Mouse (Mus musculus) liver, postnatal 0 days (tissue): ENCODE data around the gene Nf1. TPM values are rescaled to one million over a fixed set of nuclear protein-coding genes. Genes with fewer than 3 reads are reported as not detected.

Source experiments
- ATAC-seq: fragments of 200-750 bp; cut with Nextera tagmentation; 2 replicates; pipeline ENCODE4 v1.8.0; 2017; ENCODE audit warnings: mild to moderate bottlenecking, moderate library complexity
- DNase-seq: peaks from one replicate; pipeline ENCODE4 v3.0.0-alpha.2; 2016
- H3K27ac ChIP-seq: fragments of 300-500 bp; sonication (generic); 2 replicates; pipeline ENCODE4 v1.5.1; 2014; ENCODE audit warnings: antibody characterized with exemption, moderate library complexity, mild to moderate bottlenecking, low read depth
- H3K27me3 ChIP-seq: fragments of 300-500 bp; sonication (generic); 2 replicates; pipeline ENCODE4 v1.6.1; 2014; ENCODE audit warnings: low read length, control low read depth, mixed read lengths; ENCODE audit not compliant: insufficient read depth
- H3K36me3 ChIP-seq: fragments of 300-500 bp; sonication (generic); replicated peaks from 2 replicates; pipeline ENCODE4 v1.6.1; 2014; ENCODE audit warnings: mild to moderate bottlenecking, control low read depth, low read length, moderate library complexity, mixed read lengths; ENCODE audit not compliant: insufficient read depth
- H3K4me1 ChIP-seq: fragments of 300-500 bp; sonication (generic); 2 replicates; pipeline ENCODE4 v1.6.1; 2014; ENCODE audit warnings: antibody characterized with exemption, mild to moderate bottlenecking, control low read depth; ENCODE audit not compliant: insufficient read depth
- H3K4me2 ChIP-seq: fragments of 300-500 bp; sonication (generic); 2 replicates; pipeline ENCODE4 v1.6.1; 2014; ENCODE audit warnings: low read depth, mild to moderate bottlenecking, low read length, moderate library complexity, mixed read lengths
- H3K4me3 ChIP-seq: fragments of 300-500 bp; sonication (generic); 2 replicates; pipeline ENCODE4 v1.5.1; 2014; ENCODE audit warnings: low read depth, low read length
- H3K9ac ChIP-seq: fragments of 300-500 bp; sonication (generic); replicated peaks from 2 replicates; pipeline ENCODE4 v1.6.1; 2014; ENCODE audit warnings: mild to moderate bottlenecking, moderate library complexity
- H3K9me3 ChIP-seq: fragments of 300-500 bp; sonication (generic); 2 replicates; pipeline ENCODE4 v1.6.1; 2016; ENCODE audit warnings: mild to moderate bottlenecking, control low read depth, low read length, mixed read lengths
- CTCF ChIP-seq: sonication (generic); IDR thresholded peaks from 2 replicates; pipeline ENCODE4 v1.5.1; 2016; ENCODE audit warnings: antibody characterized with exemption, low read depth
- EP300 ChIP-seq: IDR thresholded peaks from 2 replicates; pipeline ENCODE4 v1.6.1; 2016; ENCODE audit warnings: antibody characterized with exemption, low read depth, mild to moderate bottlenecking
- WGBS: fragments of 180-500 bp; shearing (Covaris S2); extraction: QIAGEN DNeasy Blood & Tissue Kit; methylation state at CpG from one replicate; pipeline ENCODE4 v1.1.7; 2014; ENCODE audit not compliant: insufficient replicate concordance; 5-methylcytosine and 5-hydroxymethylcytosine counted together
- polyA plus RNA-seq: library from polyadenylated mRNA; unstranded; fragments of >200 nt; fragmentation: Nextera tagmentation; extraction: Ambion mirVana; gene quantifications from 2 replicates; pipeline ENCODE4 v1.2.1, GENCODE M21; 2015

Gene Nf1
- polyA plus RNA-seq, 1 experiment from 2014 or later: 2.7 TPM

DNA sequence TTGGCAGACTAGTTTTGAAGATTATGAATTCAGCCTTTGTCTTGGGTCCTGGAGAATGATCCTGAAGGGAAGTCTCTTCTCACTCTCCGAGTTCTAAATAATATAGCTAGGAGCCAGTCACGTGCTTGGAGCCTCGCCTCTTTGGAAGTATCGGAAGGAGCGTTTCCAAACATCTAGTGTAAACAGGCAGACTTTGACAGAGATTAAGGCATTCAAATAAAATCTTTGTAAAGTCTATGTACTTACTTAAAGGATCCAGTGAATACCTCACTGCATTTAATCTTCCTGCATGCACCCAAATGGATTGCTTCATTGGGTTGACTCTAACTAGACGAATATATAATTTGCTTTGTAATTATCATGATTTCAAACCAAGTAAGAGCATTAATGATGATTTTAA is 143.9 kb downstream of the Nf1 start:
- no peak overlapping the region for H3K4me2 ChIP-seq
- H3K36me3 ChIP-seq: peaks cover 2% of the 10 kb centered on the region; the same call in 1 of the 2 replicates
- WGBS: 87% methylated on average over 6 of the region's 6 CpGs
- no peak for TF ChIP-seq CTCF
- TF ChIP-seq EP300: no peak
- H3K4me1 ChIP-seq: no peaks in the 10 kb centered on the region
- no peaks in the 10 kb centered on the region for H3K9me3 ChIP-seq
- no peak for ATAC-seq
- H3K27me3 ChIP-seq: no peaks in the 10 kb centered on the region
- H3K4me3 ChIP-seq: no peak overlapping the region
- DNase-seq: no peak
- H3K9ac ChIP-seq: no peak overlapping the region
- no peak overlapping the region for H3K27ac ChIP-seq

DNA sequence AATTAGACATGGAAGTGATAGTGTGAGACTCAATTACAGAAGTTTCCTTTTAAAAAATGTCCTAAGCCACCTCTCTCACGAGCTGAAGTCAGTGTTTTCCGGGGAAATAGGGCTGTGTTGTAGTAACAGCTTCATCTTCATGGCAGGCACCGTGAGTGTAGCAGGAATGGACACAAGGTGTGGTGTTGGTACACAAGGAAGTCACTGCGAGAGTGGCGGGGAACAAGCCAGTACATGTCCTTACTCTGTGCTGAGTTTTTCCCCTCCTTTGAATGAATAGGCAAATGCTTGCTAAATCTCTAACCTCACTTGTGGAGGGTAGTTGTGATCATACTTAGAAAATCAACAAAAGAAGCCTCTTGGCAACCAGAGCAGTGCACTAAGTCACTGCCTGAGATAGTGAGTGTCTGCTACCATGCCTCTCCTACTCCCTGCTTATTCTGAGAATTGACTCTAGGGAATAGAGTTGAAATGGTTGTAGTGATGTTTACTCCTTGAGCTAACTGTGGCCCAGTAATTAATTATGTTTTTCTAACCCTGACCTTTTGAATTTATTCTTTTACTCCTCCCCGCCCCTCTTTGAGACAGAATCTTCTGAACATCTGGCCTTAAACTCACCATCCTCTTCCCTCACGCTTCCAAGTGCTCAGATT is 144.5 kb downstream of the Nf1 start:
- no peak for DNase-seq

DNA sequence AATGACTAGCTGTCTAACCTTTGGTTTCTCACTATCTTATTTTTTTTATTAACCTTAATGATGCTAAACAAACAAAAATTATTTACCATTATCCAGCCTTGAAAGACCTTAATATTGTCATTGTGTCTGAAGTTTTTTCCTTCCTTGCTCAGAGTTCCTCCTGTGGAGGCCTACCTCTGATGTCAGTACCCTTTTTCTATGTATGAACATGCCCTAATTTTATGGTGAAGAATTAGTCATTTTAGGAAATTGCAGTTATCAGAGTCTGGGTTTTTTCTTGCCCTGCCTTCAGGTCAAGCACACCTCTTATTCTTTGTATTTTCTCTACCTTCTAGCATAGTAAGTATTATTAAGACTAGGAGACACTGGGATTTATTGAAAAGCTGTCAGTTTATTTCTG is 145.2 kb downstream of the Nf1 start:
- DNase-seq (no peak), ATAC-seq (no peak)
- TF ChIP-seq EP300 (no peak), CTCF (no peak)
- H3K4me3 ChIP-seq: no peak overlapping the region
- no peak overlapping the region for H3K4me2 ChIP-seq
- H3K36me3 ChIP-seq: 0 out of 2 replicates have a peak, but pooled peaks cover 2% of the 10 kb centered on the region
- H3K4me1 ChIP-seq: 0 out of 2 replicates have a peak, but pooled peaks cover 3% of the 10 kb centered on the region
- H3K9me3 ChIP-seq: no peaks in the 10 kb centered on the region
- no peaks in the 10 kb centered on the region for H3K27me3 ChIP-seq
- H3K9ac ChIP-seq: no peak overlapping the region
- H3K27ac ChIP-seq: no peak overlapping the region

More for the DNA sequence above, 144.5 kb downstream of the Nf1 start:
- no peaks in the 10 kb centered on the region for H3K27me3 ChIP-seq
- no peak overlapping the region for H3K9ac ChIP-seq
- H3K27ac ChIP-seq: no peak overlapping the region
- 0 out of 2 replicates have a peak, but pooled peaks cover 2% of the 10 kb centered on the region for H3K36me3 ChIP-seq
- 78% methylated on average over 7 of the region's 7 CpGs for WGBS
- no peaks in the 10 kb centered on the region for H3K4me1 ChIP-seq
- no peak for ATAC-seq
- H3K4me3 ChIP-seq: no peak overlapping the region
- no peaks in the 10 kb centered on the region for H3K9me3 ChIP-seq
- TF ChIP-seq CTCF (no peak), EP300 (no peak)
- no peak overlapping the region for H3K4me2 ChIP-seq

DNA sequence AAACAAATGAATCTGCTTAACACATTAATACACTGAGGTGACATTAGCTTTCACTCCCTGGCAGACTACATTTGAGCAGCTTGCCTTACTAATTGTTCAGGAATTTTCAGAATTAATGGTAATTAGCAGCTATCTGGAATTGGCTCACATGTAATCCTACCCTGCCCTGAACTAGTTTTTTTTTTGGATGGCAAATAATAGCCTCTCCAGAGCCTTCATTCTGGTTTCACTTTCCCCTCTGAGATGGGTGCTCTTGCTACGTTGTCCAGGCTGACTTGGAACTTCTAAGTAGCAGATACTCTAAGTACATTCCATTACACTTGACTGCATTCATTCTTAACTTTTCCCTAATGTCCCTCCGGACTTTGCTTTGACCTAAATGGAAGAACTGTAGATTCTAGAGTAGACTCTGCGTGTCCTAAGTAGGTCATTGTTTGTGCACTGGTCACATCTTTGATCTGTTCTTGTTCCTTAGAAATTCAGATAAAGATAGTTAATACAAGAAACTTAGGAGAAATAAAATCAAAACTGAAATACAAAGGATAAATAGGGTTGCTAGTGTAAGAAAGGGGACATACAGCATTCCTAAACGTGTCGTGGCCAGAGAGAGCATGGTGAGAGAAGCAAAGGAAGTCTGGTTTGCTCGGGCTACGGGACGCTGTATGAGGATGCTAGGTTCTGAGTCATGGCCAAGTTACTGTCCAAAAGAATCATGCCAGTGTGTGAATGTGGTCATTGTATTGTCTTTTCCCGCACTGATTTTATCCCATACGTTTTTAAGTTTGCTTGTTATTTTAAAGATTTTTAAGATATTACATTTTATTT is 155.7 kb downstream of the Nf1 start:
- DNase-seq (no peak), ATAC-seq (no peak)
- H3K27me3 ChIP-seq: no peaks in the 10 kb centered on the region
- no peak overlapping the region for H3K27ac ChIP-seq
- no peaks in the 10 kb centered on the region for H3K4me1 ChIP-seq
- WGBS: 73% methylated on average over 10 of the region's 10 CpGs
- TF ChIP-seq CTCF (no peak), EP300 (no peak)
- H3K4me2 ChIP-seq: no peak overlapping the region
- H3K9me3 ChIP-seq: no peaks in the 10 kb centered on the region
- H3K36me3 ChIP-seq: no peaks in the 10 kb centered on the region
- no peak overlapping the region for H3K4me3 ChIP-seq
- no peak overlapping the region for H3K9ac ChIP-seq

DNA sequence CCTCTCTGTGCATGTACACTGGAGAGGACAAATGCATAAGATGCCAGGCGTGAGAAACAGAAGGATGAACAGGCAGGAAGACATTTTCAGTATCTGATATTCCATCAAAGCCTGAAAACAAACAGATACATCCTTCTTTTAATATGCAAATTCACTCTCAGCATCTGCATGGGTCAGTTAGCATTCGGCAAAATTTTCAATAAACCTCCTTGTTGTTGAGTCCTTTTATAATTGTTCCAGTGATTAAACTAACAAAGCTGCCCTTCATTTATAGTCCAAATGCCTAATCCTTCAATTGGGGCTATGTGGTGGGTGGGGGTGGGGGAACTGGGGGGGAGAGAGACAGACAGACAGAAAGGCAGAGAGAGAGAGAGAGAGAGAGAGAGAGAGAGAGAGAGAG is 163.4 kb downstream of the Nf1 start:
- WGBS: 65% methylated on average over 2 of the region's 2 CpGs
- Histone ChIP-seq H3K27me3 (no peaks in the 10 kb centered on the region), H3K9me3 (no peaks in the 10 kb centered on the region), H3K4me2 (no peak overlapping the region), H3K27ac (no peak overlapping the region), H3K4me3 (no peak overlapping the region), H3K9ac (no peak overlapping the region), H3K4me1 (no peaks in the 10 kb centered on the region), H3K36me3 (no peaks in the 10 kb centered on the region)
- DNase-seq (no peak), ATAC-seq (no peak)
- no peak for TF ChIP-seq EP300
- TF ChIP-seq CTCF: no peak

DNA sequence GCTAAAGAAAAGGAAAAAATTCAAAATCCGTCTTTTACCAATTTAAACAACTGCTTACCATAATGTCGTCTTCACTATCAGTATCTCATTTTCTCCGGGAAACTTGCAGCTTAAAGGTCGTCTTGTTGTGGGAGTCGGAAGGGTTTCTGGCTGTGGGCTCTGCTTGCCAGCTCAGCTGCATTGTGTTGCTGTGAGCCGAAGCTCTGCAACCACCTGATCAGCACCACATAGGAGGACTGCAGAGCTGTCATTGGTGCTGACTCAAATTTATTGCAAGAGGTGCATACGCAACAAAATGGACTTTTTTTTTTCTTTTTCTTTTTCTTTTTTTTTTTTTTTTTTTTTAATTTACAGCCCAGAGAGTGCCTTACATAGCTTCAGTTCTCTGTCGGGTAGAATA is 164.4 kb downstream of the Nf1 start, which contains the start of gene Omg:
Gene Omg (minus strand): TSS at position 240 of the 400 bp plus-strand sequence.
- Histone ChIP-seq H3K9ac (no peak within 1 kb of the TSS), H3K4me2 (no peak within 1 kb of the TSS), H3K27me3 (no peaks in the 10 kb centered on the region), H3K9me3 (no peaks in the 10 kb centered on the region), H3K36me3 (no peaks in the 10 kb centered on the region), H3K4me1 (no peaks in the 10 kb centered on the region), H3K4me3 (no peak within 1 kb of the TSS), H3K27ac (no peak within 1 kb of the TSS)
- ATAC-seq (no peak), DNase-seq (no peak)
- WGBS: 65% methylated on average over 8 of the region's 8 CpGs
- TF ChIP-seq CTCF: no peak
- no peak for TF ChIP-seq EP300
